ENCODE assay signal across 21 mouse cellular contexts in genomic region chr7:19948956-19949355, GRCm38 (mm10). TPM values are rescaled to one million over a fixed set of nuclear protein-coding genes. Genes with fewer than 3 reads are reported as not detected.
"Had no signal": no experiment of that assay in that cellular context is flagged by ENCODE, and none has a peak within 500 bp of the region (broad histone marks: within the 10 kb centered on the region; RNA-seq: fewer than 3 reads in every experiment).

No protein-coding gene starts in this region.

- H3K27ac ChIP-seq: kidney, postnatal 0 days; limb, embryonic 15.5 days; liver, embryonic 12.5 days; neural tube, embryonic 15.5 days; stomach, postnatal 0 days had no signal

- H3K36me3 ChIP-seq: limb, embryonic 15.5 days; liver, embryonic 12.5 days; neural tube, embryonic 15.5 days had no signal

- H3K4me1 ChIP-seq: limb, embryonic 15.5 days; megakaryocyte, embryonic 14.5 days; neural tube, embryonic 15.5 days had no signal

- DNase-seq: kidney, adult 8-10 months; kidney, postnatal 36 days; layer of hippocampus, adult 9-11 months; layer of hippocampus, postnatal 36 days; lung, embryonic 14.5 days; lung, postnatal 10 days; lung, postnatal 4 days; right cerebral cortex, adult 18-20 months; right cerebral cortex, postnatal 4 days had no signal

- H3K4me3 ChIP-seq: limb, embryonic 15.5 days; liver, embryonic 12.5 days; megakaryocyte, embryonic 14.5 days; neural tube, embryonic 15.5 days had no signal

- H3K9me3 ChIP-seq: limb, embryonic 15.5 days; liver, embryonic 12.5 days; neural tube, embryonic 15.5 days had no signal

- ATAC-seq: intestine, embryonic 16.5 days; liver, embryonic 12.5 days; midbrain, embryonic 16.5 days had no signal

- H3K27me3 ChIP-seq: limb, embryonic 15.5 days; liver, embryonic 12.5 days; neural tube, embryonic 15.5 days had no signal

RNA-seq across cellular contexts. Expression of gene Igsf23, which starts 1.6 kb away (rescaled TPM):
- polyA plus RNA-seq: limb, embryonic 15.5 days; midbrain, embryonic 16.5 days; neural tube, embryonic 11.5 days had no signal

RNA-seq across cellular contexts. Expression of gene Ceacam20, which starts 16.3 kb away (rescaled TPM):
- polyA plus RNA-seq: kidney, postnatal 0 days; limb, embryonic 11.5 days; limb, embryonic 15.5 days; liver, embryonic 12.5 days; liver, embryonic 16.5 days; lung, embryonic 14.5 days; midbrain, embryonic 11.5 days; midbrain, embryonic 16.5 days; neural tube, embryonic 11.5 days; neural tube, embryonic 15.5 days; stomach, postnatal 0 days had no signal

RNA-seq across cellular contexts. Expression of gene Nlrp9b, which starts 42.3 kb away (rescaled TPM):
- polyA plus RNA-seq: kidney, postnatal 0 days; limb, embryonic 15.5 days; liver, embryonic 12.5 days; liver, embryonic 16.5 days; lung, embryonic 14.5 days; midbrain, embryonic 11.5 days; midbrain, embryonic 16.5 days; neural tube, embryonic 11.5 days; neural tube, embryonic 15.5 days; stomach, postnatal 0 days had no signal
